Comparison of ENCODE assay signal across 25 mouse cellular contexts in the genomic region with DNA sequence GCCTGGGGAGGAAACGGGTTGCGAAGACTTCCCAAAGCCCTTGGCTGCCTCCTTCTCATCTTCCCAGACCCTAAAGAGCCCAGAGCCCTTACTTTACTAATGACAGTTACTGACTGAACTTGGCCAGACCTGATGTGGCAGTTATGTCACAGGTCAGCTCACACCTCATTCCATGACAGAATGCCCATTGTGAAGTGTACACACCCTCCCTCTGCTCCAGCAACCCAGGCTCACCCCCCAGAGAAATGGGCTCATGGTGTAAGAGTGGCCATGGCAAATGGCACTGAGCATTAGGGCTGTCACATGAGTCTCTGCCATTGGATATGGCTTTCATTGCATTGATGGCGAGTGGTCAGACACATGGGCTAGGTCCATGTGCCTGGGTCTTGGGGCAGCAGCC. TPM values are rescaled to one million over a fixed set of nuclear protein-coding genes. Genes with fewer than 3 reads are reported as not detected.
"Had no signal": no experiment of that assay in that cellular context is flagged by ENCODE, and none has a peak within 500 bp of the region (broad histone marks: within the 10 kb centered on the region; RNA-seq: fewer than 3 reads in every experiment).

A gene (minus strand): TSS at position 101 of the 400 bp plus-strand sequence.

- H3K4me1 ChIP-seq: neural tube, embryonic 12.5 days; neural tube, embryonic 13.5 days; neural tube, embryonic 15.5 days; stomach, embryonic 15.5 days had no signal

- H3K4me3 ChIP-seq: neural tube, embryonic 12.5 days; neural tube, embryonic 13.5 days; neural tube, embryonic 15.5 days; stomach, embryonic 15.5 days had no signal

- H3K27me3 ChIP-seq: neural tube, embryonic 12.5 days; neural tube, embryonic 13.5 days; neural tube, embryonic 15.5 days; stomach, embryonic 15.5 days had no signal

- H3K27ac ChIP-seq: neural tube, embryonic 12.5 days; neural tube, embryonic 13.5 days; neural tube, embryonic 15.5 days; stomach, embryonic 15.5 days; stomach, postnatal 0 days had no signal

- DNase-seq: retina, postnatal 1 day; right cerebral cortex, adult 18-20 months; right cerebral cortex, postnatal 14 days; right cerebral cortex, postnatal 25 days; right cerebral cortex, postnatal 4 days; spleen, adult 18-20 months; thymus, adult 18-20 months; thymus, adult 2 months; thymus, postnatal 14 days; thymus, postnatal 25 days; thymus, postnatal 36 days; thymus, postnatal 4 days had no signal

- H3K36me3 ChIP-seq: neural tube, embryonic 12.5 days; neural tube, embryonic 13.5 days; neural tube, embryonic 15.5 days; stomach, embryonic 15.5 days had no signal

RNA-seq across cellular contexts. Expression of the gene that starts here (rescaled TPM):
- polyA plus RNA-seq: neural tube, embryonic 11.5 days; neural tube, embryonic 12.5 days; neural tube, embryonic 13.5 days; neural tube, embryonic 14.5 days; neural tube, embryonic 15.5 days; small intestine, adult 2 months; spleen, adult 2 months; stomach, embryonic 14.5 days; stomach, embryonic 15.5 days; stomach, embryonic 16.5 days; stomach, postnatal 0 days; thymus, adult 2 months; thymus, postnatal 0 days; urinary bladder, adult 2 months had no signal
